Mouse (Mus musculus) bone marrow, adult 2 months (tissue): ENCODE data around the gene Smg9. TPM values are rescaled to one million over a fixed set of nuclear protein-coding genes. Genes with fewer than 3 reads are reported as not detected.

Source experiments
- H3K27ac ChIP-seq: fragments of 200-500 bp; 2 replicates; pipeline ENCODE4 v1.5.1; 2012; ENCODE audit warnings: low read depth, mild to moderate bottlenecking, control low read depth, inconsistent platforms, low read length; ENCODE audit not compliant: control insufficient read depth, poor library complexity, insufficient read depth
- H3K4me1 ChIP-seq: fragments of 200-500 bp; 2 replicates; pipeline ENCODE4 v1.6.1; 2011; ENCODE audit warnings: low read length; ENCODE audit not compliant: control insufficient read depth, insufficient read depth
- H3K4me3 ChIP-seq: fragments of 200-500 bp; replicated peaks from 2 replicates; pipeline ENCODE3; 2011; ENCODE audit warnings: mild to moderate bottlenecking, low read depth, low read length, control low read depth; ENCODE audit not compliant: control insufficient read depth
- CTCF ChIP-seq: fragments of 200-500 bp; IDR thresholded peaks from 2 replicates; pipeline ENCODE4 v1.5.1; 2011; ENCODE audit warnings: low read length, control low read depth; ENCODE audit not compliant: control insufficient read depth, insufficient read depth
- POLR2A ChIP-seq: fragments of 200-500 bp; IDR thresholded peaks from 2 replicates; pipeline ENCODE4 v1.6.1; 2011; ENCODE audit warnings: low read depth, mild to moderate bottlenecking, control low read depth, low read length, borderline replicate concordance; ENCODE audit not compliant: control insufficient read depth
- WGBS: fragments of 180-500 bp; shearing (Covaris S2); methylation state at CpG from one replicate; pipeline ENCODE4 v1.1.7; 2018; 5-methylcytosine and 5-hydroxymethylcytosine counted together
- polyA plus RNA-seq: library from polyadenylated mRNA; stranded (reverse); fragments of >200 nt; gene quantifications from 2 replicates; pipeline ENCODE4 v1.2.4, GENCODE M21; 2011; ENCODE audit warnings: low replicate concordance; ENCODE audit not compliant: missing spikeins, insufficient read depth, insufficient read length

Gene Smg9
- polyA plus RNA-seq, 1 experiment, result 59.7 TPM

DNA sequence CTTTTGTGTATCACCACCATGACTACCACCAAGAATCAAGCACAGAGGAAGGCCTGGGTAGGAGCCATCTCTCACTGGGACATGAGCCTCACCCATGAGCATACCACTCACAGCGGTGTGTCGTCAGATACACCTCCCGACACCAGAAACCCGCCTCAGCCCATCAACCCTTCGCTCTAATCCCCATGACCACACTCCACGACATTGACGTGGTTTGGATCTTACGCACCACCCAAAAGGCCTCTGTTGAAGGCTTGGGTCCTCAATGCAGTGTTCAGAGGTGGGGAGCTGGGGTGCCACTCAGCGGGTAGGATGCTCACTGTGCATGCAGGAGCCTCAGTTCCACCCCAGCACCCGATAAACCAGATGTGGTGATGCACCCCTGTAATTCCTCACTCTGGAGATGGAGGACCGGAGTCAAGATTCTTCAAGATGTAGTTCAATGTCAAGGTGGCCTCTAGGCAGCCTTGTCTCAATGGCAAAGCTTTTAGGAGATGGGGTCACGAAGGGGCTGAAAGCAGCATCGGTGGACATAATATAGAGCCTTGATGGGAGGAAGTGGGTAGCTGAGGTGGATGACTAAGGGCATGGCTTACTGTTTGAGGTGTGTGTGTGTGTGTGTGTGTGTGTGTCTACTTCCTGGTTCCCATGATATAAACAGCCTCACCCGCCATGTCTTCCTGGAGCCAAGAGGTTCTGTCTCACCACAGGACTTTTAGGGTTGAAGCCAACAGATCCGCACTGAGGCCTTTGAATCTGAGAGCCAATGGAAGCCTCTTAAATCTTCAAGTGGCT is 31.3 kb downstream of the Smg9 start:
- WGBS, result 77% methylated on average over 15 of the region's 15 CpGs
- H3K27ac ChIP-seq, result no peak overlapping the region
- H3K4me3 ChIP-seq, result no peak overlapping the region
- TF ChIP-seq POLR2A (no peak), CTCF (no peak)
- no peaks in the 10 kb centered on the region for H3K4me1 ChIP-seq

DNA sequence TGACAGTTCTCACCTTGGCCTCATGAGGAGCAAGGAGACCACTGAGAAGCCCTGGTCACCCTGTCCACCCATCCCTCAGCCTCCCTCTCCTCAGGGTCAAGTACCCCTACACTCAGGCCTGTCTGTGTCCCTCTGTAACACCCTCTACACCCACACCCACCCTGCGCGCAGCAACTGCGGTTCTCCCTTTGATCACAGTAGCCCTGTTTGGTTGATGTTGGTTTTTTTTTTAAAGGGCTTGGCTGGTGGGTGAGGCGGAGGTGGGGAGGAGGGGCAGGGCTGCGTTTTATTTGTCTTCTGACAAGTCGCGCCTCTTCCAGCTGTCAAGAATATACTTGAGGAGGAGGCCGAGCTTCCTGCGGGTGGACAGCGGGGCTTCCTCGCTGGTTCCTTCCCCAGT is 32.3 kb downstream of the Smg9 start:
- no peak overlapping the region for H3K4me3 ChIP-seq
- no peak for TF ChIP-seq CTCF
- no peak for TF ChIP-seq POLR2A
- WGBS, result 78% methylated on average over 11 of the region's 11 CpGs
- H3K4me1 ChIP-seq, result no peaks in the 10 kb centered on the region
- no peak overlapping the region for H3K27ac ChIP-seq

DNA sequence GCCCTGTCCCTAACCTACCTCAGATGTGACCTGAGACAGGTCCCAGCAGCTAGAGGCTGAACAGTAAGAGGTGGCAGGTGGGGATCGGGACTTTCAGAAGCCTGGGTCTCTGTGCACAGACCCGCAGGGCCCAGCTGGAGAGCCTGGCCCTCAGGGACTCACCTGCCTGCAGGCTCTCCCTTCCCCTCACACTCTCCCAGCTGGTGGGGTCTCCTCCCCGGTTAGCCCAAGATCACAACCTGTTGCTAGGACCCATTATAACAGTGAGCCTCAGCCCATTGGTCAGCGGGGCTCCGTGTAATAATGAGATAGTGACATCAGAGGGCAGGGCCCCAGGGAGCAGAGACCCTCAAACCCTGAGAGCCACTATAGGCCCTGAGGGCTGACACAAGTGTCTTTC is 35.9 kb downstream of the Smg9 start:
- H3K4me1 ChIP-seq, result no peaks in the 10 kb centered on the region; the same call in 1 of the 2 replicates
- H3K27ac ChIP-seq, result no peak overlapping the region
- TF ChIP-seq POLR2A, result no peak
- no peak for TF ChIP-seq CTCF
- no peak overlapping the region for H3K4me3 ChIP-seq
- WGBS, result 88% methylated on average over 5 of the region's 5 CpGs

DNA sequence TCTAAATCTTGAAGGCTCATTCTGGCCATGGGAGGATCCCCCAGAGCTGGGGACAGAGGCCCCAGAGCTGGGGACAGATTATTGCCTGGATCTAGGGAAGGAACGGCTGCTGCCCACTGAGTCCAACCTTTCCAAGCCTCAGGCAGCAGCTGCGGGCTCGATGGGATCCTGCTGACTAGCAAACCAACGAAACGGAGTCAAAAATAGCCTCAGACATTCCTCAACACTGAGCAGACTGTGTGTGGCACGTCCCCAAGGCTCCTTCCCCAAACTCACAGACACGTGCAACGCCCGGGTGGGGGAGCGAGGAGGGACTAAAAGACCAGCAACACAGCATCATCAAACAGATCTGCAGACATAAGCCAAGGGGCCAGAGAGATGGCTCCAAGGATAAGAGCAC is 38.6 kb downstream of the Smg9 start:
- peaks cover 1% of the 10 kb centered on the region; the same call in 1 of the 2 replicates for H3K4me1 ChIP-seq
- no peak overlapping the region for H3K4me3 ChIP-seq
- WGBS, result 53% methylated on average over 10 of the region's 10 CpGs
- no peak overlapping the region for H3K27ac ChIP-seq
- TF ChIP-seq POLR2A, result no peak
- no peak for TF ChIP-seq CTCF

DNA sequence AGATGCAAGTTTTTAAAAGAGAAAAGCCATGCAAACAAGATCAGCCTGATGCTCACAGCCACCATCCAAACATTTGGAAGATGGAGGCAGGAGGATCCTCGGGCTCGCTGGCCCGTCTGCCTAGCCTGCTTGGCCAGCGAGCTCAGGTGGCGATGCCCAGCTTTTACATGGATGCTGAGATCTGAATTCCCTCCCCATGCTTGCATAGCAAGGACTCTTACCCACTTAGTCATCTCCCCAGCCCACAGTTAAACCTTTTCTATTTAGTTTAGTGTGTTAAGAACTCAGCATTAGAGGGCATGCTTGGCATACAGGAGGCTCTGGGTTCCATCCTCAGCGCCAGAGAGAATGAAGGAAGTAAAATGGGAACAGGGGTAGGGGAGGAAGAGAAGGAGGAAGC is 39.8 kb downstream of the Smg9 start:
- Histone ChIP-seq H3K27ac (no peak overlapping the region), H3K4me3 (no peak overlapping the region), H3K4me1 (peaks cover 8% of the 10 kb centered on the region; the same call in 1 of the 2 replicates)
- 71% methylated on average over 6 of the region's 6 CpGs for WGBS
- TF ChIP-seq CTCF (no peak), POLR2A (no peak)

DNA sequence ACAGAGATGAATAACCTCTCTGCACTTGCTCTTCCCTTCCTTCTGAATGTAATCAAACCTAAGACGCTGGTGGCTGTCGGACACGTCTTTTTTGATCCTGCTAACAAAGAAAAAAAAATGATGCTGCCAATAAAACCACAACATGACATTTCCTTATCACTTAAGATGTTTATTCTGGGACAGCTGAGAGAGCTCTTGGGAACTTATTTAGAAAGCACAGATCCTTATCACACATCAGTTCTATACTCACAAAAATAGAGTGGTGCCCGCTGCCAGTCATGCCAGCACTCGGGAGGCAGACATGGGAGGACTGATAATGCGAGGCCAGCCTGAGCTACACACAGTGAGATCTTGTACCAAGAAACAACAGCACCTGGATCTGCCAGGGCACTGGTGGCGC is 40.5 kb downstream of the Smg9 start:
- TF ChIP-seq POLR2A, result no peak
- no peak for TF ChIP-seq CTCF
- 61% methylated on average over 7 of the region's 7 CpGs for WGBS
- Histone ChIP-seq H3K4me3 (no peak overlapping the region), H3K27ac (no peak overlapping the region), H3K4me1 (peaks cover 10% of the 10 kb centered on the region; the same call in 1 of the 2 replicates)

DNA sequence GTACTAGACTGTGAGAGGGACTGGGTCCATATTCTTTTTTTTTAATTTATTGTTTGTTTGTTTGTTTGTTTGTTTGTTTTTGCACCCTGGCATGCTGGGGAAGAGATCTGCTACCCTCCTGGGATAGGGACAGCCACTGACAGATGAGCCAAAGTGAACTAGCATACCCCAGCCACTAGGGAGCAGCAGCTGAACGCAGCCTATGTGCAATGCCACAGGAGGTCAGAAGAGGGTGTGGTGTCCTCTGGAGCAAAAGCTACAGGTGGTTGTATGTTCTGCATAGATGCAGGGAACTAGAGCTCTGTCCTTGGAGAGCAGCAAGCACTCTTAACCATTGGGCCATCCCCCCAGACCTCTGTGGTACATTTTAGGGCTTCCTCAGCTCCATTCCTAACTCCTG is 42.4 kb downstream of the Smg9 start:
- peak; percentile 100 for TF ChIP-seq CTCF
- TF ChIP-seq POLR2A, result no peak
- 0% methylated on average over 1 of the region's 1 CpGs for WGBS
- no peak overlapping the region for H3K4me3 ChIP-seq
- H3K27ac ChIP-seq, result peak overlapping the region; percentile 81
- H3K4me1 ChIP-seq, result peaks cover 17% of the 10 kb centered on the region

DNA sequence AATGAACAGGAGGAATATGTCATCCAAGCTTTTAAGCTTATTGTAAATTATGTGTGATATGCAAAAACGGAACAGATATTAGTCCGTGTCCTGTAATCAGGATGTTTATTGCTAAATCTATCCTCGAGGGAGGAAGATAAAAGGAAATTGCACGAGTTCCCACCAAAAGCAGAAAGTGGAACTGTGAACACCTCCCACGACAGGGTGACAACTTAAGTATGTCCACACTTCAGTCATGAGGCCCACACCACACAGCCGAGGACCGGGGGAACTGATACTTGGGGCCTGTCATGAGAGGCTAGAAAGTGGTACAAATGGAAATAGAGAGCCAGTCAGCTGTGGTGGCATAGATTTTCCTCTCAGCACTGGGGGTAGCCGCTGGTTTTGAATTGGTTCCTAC is 42.9 kb downstream of the Smg9 start:
- Histone ChIP-seq H3K4me3 (no peak overlapping the region), H3K4me1 (peaks cover 22% of the 10 kb centered on the region), H3K27ac (peak overlapping the region; percentile 84)
- 22% methylated on average over 8 of the region's 8 CpGs for WGBS
- TF ChIP-seq CTCF, result no peak
- no peak for TF ChIP-seq POLR2A

DNA sequence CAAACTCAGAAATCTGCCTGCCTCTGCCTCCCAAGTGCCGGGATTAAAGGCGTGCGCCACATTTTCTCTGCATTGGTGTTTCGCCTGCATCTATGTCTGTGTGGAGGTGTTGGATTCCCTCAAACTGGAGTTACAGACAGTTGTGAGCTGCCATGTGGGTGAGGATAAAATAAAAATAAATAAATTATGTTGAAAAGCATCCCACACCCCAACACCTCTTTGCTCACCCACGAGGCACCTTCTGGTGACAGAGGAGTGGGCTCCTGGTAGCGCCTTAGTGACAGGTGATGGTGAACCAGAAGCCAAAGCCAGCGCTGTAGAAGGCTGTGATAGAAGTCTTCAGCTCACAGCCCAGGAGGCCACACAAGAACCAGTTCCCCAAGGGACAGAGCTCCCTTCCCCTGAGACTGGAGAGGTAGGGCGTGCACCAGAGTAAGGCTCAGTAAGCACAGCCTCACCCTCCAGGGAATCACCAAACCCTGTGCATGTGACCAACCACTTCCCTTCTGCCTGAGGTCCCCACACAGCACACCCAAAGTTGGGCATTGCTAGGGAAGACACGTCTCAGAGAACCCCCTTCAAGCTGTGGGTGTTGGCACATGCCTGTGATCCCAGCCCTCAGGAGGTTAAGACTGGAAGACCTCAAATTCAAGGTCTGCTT is 46.0 kb downstream of the Smg9 start:
- H3K27ac ChIP-seq, result peak overlapping the region; percentile 55
- H3K4me3 ChIP-seq, result no peak overlapping the region
- 61% methylated on average over 9 of the region's 9 CpGs for WGBS
- TF ChIP-seq CTCF (no peak), POLR2A (no peak)
- H3K4me1 ChIP-seq, result peaks cover 31% of the 10 kb centered on the region
